Mouse (Mus musculus) forebrain, embryonic 11.5 days (tissue): ENCODE measurements around the gene Nod1. TPM values are rescaled to one million over a fixed set of nuclear protein-coding genes. Genes with fewer than 3 reads are reported as not detected.

Experiments used
- ATAC-seq: fragments of 200-750 bp; cut with Nextera tagmentation; replicated peaks from 2 replicates; pipeline ENCODE4 v1.8.0; 2017; ENCODE audit warnings: moderate TSS enrichment; ENCODE audit not compliant: low FRiP score
- DNase-seq: peaks from one replicate; pipeline ENCODE4 v3.0.0-alpha.2; 2017; ENCODE audit warnings: low spot score
- H3K27ac ChIP-seq: fragments of 300-500 bp; sonication (generic); 2 replicates; pipeline ENCODE4 v1.5.1; 2014; ENCODE audit warnings: low read depth, low read length
- H3K27me3 ChIP-seq: fragments of 300-500 bp; sonication (generic); 2 replicates; pipeline ENCODE4 v1.6.1; 2014; ENCODE audit warnings: mild to moderate bottlenecking, low read length, mixed read lengths; ENCODE audit not compliant: control insufficient read depth, insufficient read depth
- H3K36me3 ChIP-seq: fragments of 300-500 bp; sonication (generic); 2 replicates; pipeline ENCODE4 v1.6.1; 2014; ENCODE audit warnings: mild to moderate bottlenecking, low read length, moderate library complexity, mixed read lengths; ENCODE audit not compliant: control insufficient read depth, insufficient read depth
- H3K4me1 ChIP-seq: fragments of 300-500 bp; sonication (generic); replicated peaks from 2 replicates; pipeline ENCODE4 v1.6.1; 2014; ENCODE audit warnings: low read length, mixed read lengths; ENCODE audit not compliant: control insufficient read depth, insufficient read depth
- H3K4me2 ChIP-seq: fragments of 300-500 bp; sonication (generic); 2 replicates; pipeline ENCODE4 v1.6.1; 2014; ENCODE audit warnings: low read depth, mild to moderate bottlenecking, low read length, moderate library complexity, mixed read lengths; ENCODE audit not compliant: severe bottlenecking
- H3K4me3 ChIP-seq: fragments of 300-500 bp; sonication (generic); 2 replicates; pipeline ENCODE4 v1.5.1; 2014; ENCODE audit warnings: low read depth, low read length
- H3K9ac ChIP-seq: fragments of 300-500 bp; sonication (generic); 2 replicates; pipeline ENCODE4 v1.6.1; 2014; ENCODE audit warnings: low read length
- H3K9me3 ChIP-seq: fragments of 300-500 bp; sonication (generic); 2 replicates; pipeline ENCODE4 v1.6.1; 2016; ENCODE audit warnings: low read length, mixed read lengths; ENCODE audit not compliant: control insufficient read depth
- WGBS: fragments of 180-500 bp; shearing (Covaris S2); extraction: QIAGEN DNeasy Blood & Tissue Kit; methylation state at CpG from one replicate; pipeline ENCODE4 v1.1.7; 2014; 5-methylcytosine and 5-hydroxymethylcytosine counted together
- polyA plus RNA-seq: library from polyadenylated mRNA; unstranded; fragments of >200 nt; fragmentation: Nextera tagmentation; extraction: Ambion mirVana; gene quantifications from 2 replicates; pipeline ENCODE4 v1.2.1, GENCODE M21; 2014

The Nod1 gene
- polyA plus RNA-seq, 1 experiment from 2014 or later, result 2.0 TPM

DNA sequence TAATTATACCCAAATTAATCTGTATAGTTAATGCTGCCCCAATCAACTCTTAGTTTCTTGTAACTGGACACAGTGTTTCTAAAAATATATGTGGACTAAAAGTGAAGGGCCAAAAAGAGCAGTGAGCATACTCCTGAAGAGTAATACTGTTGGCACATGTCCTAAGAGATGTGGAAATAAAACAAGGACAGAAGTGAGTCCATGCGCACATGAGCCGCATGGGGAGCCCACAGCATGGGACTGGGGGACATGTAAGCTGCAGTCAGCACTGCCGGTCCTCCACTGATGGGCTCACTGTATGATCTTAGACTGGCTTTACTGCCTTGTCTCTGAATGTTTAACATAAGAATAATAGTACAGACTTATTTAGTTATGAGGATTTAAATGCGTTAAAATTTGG, 92.3 kb downstream of the Nod1 start:
- no peaks in the 10 kb centered on the region for H3K36me3 ChIP-seq
- no peak for ATAC-seq
- no peak for DNase-seq
- H3K27ac ChIP-seq, result no peak overlapping the region
- H3K9ac ChIP-seq, result no peak overlapping the region
- H3K4me2 ChIP-seq, result no peak overlapping the region
- no peak overlapping the region for H3K4me3 ChIP-seq
- H3K27me3 ChIP-seq, result no peaks in the 10 kb centered on the region
- H3K4me1 ChIP-seq, result no peaks in the 10 kb centered on the region
- no peaks in the 10 kb centered on the region for H3K9me3 ChIP-seq
- WGBS, result 95% methylated on average over 4 of the region's 4 CpGs

DNA sequence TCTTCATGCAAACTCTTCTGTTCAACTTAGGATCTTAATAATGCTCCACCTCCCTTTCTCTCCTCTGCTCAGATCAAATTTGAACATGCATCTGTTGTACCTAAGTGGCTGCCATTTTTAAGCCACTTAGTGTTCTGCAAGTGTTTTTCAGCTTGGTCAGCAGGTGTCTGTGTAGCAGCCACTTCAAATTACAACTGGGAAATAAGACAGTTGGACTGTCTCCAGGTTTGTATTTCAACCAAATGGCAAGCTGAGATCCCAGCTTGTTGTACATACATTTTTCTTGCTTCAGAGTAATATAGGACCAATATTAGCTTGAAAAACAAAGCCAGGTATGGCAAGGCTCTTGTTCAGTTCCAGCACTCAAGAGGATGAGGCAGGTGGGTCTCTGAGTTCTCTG, 93.9 kb downstream of the Nod1 start:
- H3K9ac ChIP-seq, result no peak overlapping the region
- no peak overlapping the region for H3K4me3 ChIP-seq
- DNase-seq (no peak), ATAC-seq (no peak)
- H3K4me1 ChIP-seq, result no peaks in the 10 kb centered on the region
- H3K9me3 ChIP-seq, result no peaks in the 10 kb centered on the region
- H3K27ac ChIP-seq, result no peak overlapping the region
- H3K4me2 ChIP-seq, result no peak overlapping the region
- H3K36me3 ChIP-seq, result no peaks in the 10 kb centered on the region
- H3K27me3 ChIP-seq, result no peaks in the 10 kb centered on the region

DNA sequence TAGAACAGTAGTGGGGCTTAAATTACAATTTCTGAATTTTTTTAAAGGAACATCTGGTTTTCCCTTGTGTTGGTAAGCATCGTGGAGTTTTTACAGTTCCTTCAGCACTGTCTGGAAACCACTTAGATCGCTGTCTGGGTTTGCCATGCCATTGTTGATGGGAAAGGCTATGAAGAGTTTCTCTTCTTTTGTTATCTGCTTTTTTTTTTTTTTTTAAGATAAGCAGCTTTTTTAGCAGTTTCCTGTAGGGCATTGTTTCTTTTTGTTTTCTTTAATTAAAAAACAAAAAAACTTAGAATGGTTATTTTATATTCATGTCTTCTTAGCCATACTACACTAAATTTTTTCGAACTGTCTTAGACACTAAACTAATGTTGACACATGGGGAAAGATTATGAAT, 94.8 kb downstream of the Nod1 start:
- no peak for DNase-seq
- no peaks in the 10 kb centered on the region for H3K36me3 ChIP-seq
- H3K9ac ChIP-seq, result no peak overlapping the region
- no peak overlapping the region for H3K4me3 ChIP-seq
- 91% methylated on average over 3 of the region's 3 CpGs for WGBS
- no peaks in the 10 kb centered on the region for H3K9me3 ChIP-seq
- no peak overlapping the region for H3K4me2 ChIP-seq
- no peak overlapping the region for H3K27ac ChIP-seq
- ATAC-seq, result no peak
- H3K4me1 ChIP-seq, result no peaks in the 10 kb centered on the region
- H3K27me3 ChIP-seq, result no peaks in the 10 kb centered on the region

DNA sequence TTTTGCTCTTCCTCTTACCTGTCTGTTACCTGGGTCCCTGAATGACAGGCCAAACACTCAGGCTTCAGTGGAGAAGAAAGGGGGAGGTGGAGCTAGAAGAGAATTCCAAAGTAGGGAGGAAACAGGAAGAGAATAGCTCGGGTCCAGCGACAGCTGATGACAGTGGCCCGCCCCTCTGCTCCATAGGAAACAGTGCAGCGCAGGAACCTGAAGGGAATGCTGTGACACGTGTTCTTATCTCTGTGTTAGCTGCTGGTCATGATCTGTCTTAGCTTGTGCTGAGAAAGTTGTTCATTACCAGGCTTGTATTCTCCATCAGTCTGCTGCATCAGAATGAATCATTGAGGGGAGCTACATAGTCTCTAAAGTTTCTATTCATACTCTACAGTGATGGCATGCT, 95.6 kb downstream of the Nod1 start:
- WGBS, result 56% methylated on average over 5 of the region's 5 CpGs
- H3K36me3 ChIP-seq, result no peaks in the 10 kb centered on the region
- H3K4me1 ChIP-seq, result no peaks in the 10 kb centered on the region
- no peak overlapping the region for H3K9ac ChIP-seq
- H3K4me2 ChIP-seq, result no peak overlapping the region
- ATAC-seq (no peak), DNase-seq (no peak)
- no peaks in the 10 kb centered on the region for H3K27me3 ChIP-seq
- no peaks in the 10 kb centered on the region for H3K9me3 ChIP-seq
- no peak overlapping the region for H3K4me3 ChIP-seq
- H3K27ac ChIP-seq, result no peak overlapping the region

Other genes with a start within 250 kb of the Nod1 start
- 2.8 and 3.0 TPM in 2 replicates for gene Znrf2, start 155.7 kb downstream of the Nod1 start, polyA plus RNA-seq
- gene Ggct, start 20.3 kb upstream of the Nod1 start, polyA plus RNA-seq, result 6.8 and 8.6 TPM in 2 replicates
- 210 and 225 TPM in 2 replicates for gene Gars, start 65.4 kb upstream of the Nod1 start, polyA plus RNA-seq
- gene Crhr2, start 160.4 kb upstream of the Nod1 start, polyA plus RNA-seq, result 0.08 and 0.09 TPM in 2 replicates
- gene Inmt, start 202.4 kb upstream of the Nod1 start, polyA plus RNA-seq, result 0.76 and 1.2 TPM in 2 replicates
- gene Mindy4, start 230.8 kb upstream of the Nod1 start, polyA plus RNA-seq, result 22.5 and 23.2 TPM in 2 replicates